Mouse (Mus musculus): Measurements from ENCODE around the gene E130114P18Rik.

Gene E130114P18Rik

DNA sequence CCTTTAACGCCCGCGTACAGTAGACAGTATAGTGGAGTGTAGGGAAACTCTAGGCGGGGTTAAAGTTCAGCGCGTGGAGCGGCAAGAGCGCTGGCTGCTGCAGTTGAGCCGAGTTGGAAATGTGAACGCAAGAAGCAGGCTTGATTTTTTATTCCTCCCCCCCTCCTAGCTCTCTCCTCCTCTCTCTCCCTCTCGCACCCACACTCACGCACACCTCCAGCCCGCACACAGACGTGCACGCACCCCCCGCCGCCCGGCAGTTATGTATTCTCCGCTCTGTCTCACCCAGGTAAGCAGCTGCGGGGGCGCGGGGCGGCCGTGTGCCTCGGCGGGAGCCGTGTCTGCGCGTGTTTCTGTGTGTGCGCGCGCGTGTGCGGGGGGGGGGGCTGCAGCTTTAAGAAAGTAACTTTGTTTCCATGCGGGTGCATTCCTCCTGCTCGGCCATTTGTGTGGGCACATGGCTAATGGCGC, at the start of gene E130114P18Rik:
Gene E130114P18Rik, minus strand, starts transcription at position 373 of the 471 bp plus-strand sequence.
- DNase-seq (ENCODE audit: low spot score in 2 of 2): peak; percentile 67 to 76

DNA sequence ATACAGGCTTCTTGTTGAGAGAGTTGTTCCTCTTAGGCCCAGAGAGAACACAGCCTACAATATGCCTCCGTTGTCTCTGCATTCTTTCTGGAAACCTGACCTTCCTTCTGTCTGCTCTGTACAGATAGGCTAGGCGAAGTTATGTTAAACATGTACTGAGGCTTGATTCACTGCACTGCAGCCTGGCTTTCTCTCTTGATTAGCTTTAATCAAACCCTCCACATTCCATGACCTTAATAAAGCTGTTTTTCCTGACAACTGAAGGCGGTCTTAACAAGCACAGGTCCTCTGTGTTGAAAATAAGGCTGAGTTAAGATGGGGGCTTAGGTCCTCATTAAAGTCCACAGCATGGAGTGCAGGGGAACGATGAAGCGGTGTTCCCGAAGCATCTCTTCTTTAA, 49.2 kb upstream of the E130114P18Rik start:
- no peak for DNase-seq (ENCODE audit: low spot score in 2 of 2)

DNA sequence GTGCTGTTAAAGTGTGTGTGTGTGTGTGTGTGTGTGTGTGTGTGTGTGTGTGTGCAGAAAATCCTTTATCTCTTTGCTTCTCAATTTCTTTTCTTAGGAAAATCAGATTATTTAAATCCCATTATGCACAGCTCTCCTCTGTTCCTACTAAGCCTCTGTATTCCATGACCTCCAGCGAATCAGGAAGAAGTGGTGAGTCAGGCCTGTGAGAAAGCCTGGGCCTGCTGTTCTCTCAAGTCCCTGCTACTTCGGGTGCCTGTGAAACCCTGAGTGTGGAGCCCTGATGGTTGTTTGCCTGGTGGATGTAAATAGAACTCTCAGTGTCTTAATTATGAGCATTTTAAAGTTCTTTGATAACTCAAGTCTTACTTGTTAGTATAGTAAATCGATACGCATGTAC, 48.0 kb upstream of the E130114P18Rik start:
- no peak for DNase-seq (ENCODE audit: low spot score in 2 of 2)

DNA sequence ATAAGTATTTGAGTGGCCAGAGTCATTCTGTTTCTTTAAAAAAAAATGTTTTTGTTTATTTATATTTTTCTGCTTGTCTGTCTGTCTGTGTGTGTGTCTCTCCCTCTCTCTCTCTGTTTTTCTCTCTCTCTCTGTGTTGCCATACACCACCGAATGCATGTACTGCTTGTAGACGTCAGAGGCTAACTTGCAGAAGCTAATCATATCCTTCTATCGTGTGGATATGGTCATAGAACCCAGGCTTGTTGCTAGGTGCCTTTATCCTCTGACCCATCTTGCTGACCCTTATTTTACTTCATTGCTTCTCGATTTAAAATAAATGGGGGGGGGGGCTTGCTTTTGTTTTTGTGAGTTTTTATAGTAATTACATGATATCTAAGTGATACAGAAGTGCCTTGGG, 47.6 kb upstream of the E130114P18Rik start:
- DNase-seq (ENCODE audit: low spot score in 2 of 2): no peak

DNA sequence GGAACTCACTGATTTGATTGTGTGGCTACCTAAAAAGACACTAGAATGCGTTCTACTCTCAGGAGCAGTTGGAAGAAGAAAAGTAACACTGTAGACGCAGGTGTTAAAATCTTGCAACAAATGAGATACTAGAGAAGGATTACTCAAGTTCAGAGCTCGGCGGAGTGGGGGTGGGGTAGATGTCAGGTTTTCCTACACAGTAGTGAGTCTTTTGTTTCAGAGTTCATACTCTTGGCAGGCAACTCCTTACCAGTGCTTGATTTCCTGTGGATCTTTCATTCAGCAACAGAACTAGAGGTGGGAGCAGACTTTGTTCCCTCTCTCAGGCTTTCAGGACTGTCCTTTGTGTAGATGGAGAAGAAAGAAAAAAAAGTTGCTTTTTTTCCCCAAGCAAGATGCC, 46.6 kb upstream of the E130114P18Rik start:
- DNase-seq (ENCODE audit: low spot score in 2 of 2): peak in 1 of 2 experiments; percentile 32

DNA sequence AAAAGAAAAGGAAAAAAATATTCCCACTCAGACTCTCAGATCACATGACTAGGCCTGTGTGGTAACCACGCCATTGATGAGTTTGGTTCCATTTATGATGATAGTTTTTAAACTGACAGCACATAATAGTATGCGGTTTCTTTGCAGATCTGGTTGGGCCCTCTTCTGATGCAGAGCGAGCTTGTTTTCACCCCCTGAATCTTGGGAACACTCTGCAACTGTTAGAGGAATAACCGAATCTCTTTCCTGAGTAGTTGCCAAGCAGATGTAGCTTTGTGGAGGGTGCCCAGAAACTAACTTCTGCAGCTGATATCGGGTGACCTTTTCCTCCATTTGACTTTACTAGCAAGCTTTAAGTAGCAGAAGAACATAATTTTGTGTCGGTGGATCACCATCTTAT, 45.6 kb upstream of the E130114P18Rik start:
- DNase-seq (ENCODE audit: low spot score in 2 of 2): no peak

DNA sequence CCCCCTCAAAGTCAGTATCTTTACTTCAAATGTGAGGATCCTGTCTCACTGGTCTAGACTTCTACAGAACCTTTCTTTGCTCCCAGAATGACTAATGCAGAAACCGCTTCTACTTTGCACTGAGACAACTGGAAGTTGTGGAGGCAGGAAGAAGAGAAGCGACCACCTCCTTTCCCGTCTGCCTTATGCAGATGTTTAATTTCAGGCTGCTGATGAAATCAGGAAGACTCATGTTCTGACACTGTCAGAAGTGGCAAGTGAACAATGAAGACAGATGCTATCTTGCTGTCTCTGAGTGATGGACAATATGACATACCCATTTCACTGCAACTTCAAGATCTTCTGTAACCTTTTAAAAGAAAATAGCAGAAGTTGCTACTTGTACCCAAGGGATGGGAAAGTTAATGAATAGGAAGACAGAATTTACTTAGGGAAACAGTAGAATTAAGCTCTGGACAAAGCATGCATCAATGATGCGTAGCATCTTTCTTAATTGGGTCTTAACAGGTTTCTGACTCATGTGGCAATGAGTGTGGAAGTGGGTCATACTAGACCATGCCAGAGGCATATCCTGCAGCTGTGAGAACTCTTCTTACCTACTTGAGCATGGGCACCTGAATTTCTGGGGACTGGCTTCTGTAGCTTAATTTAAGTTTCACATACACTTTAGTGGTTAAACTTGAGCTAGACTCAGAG, 43.8 kb upstream of the E130114P18Rik start:
- DNase-seq (ENCODE audit: low spot score in 2 of 2): no peak

DNA sequence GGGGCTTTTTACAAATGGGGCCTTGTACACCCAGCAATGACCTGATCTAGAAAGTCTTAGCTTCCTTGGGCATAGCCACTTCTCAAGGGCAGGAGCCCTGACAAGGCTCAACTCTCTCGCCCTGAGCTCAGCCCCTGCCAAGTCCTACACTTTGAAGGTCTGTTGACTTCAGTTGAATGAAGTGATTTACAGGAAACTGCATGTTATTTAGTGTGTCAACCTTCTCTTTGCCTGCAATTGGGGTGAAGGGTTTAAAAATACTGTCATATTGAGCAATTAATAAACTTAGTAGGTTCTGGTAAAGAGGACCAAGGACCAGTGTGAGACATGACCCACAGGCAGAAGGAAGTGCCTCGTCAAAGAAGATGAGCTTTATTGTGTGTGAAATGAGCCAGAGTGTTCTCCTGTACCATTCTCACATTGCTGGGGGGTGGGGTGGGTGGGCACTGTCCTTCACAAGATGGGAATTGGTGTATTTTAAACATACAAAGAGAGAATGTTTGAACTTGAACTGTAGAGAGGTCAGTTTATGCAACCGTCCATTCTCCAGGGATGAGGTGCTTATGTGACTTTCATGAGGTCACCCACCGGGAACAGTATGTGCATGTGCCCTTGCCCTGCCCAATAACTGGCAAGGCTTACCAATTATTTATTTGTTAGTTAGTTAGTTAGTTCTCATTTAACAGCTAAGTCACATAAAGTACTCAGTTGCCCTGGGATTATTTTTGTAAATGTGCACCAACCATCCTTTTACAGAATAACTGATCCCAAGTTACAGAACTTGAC, 42.8 kb upstream of the E130114P18Rik start:
- DNase-seq (ENCODE audit: low spot score in 2 of 2): no peak

DNA sequence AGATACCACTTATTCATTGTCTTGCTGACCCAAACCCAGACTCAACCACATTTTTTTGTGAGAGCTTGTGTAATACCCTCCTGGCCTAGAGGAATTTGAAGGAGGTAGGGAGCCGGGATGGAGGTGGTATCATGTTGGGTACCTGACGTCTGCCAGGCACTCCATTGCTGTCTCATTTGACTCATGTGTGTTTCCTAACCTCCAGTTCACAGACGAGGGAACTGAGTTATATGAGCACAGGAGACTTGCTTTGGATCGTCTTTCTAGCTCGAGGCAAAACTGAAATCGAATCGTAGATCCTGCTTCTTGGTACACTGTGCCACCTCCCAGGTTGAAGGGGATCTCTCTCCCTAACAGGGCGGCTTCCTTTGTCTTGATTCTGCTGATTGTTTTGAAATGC, 41.2 kb upstream of the E130114P18Rik start:
- no peak for DNase-seq (ENCODE audit: low spot score in 2 of 2)

DNA sequence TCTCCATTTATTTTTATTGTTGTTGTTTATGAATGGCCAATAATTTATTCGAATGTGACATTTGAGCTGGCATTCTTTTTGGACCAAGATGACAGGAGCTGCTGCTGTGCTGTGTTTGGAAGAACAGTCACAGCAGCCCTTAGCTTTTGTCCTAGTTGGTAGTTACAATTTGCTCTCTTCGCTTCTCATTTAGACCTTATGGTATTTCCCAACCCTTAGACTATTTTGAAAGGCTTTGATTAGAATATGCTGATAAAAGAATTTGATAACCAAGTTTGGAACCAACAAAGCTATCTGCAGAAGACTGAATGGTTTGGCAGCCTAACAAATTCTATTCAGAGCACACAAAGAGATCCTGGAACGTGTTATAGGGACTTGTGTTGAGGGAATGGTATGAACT, 40.6 kb upstream of the E130114P18Rik start:
- no peak for DNase-seq (ENCODE audit: low spot score in 2 of 2)

DNA sequence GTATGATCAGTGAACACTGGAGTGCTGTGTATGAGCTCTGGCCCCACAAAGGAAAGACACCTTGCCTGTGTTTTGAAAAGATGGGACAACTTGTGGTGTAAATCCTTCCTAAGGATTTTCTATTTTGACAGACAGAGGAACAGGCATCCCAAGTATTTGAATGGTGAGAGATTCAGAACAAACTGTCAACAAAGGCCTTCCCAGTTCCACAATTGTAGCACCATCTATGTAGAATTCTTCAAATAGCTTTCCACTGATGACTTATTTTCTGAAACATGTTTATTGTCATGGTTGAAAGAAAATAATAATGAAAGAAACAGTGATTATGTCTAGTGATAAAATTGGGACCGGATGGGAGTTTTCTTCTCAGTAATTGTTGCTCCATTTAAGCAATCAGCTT, 39.9 kb upstream of the E130114P18Rik start:
- no peak for DNase-seq (ENCODE audit: low spot score in 2 of 2)

DNA sequence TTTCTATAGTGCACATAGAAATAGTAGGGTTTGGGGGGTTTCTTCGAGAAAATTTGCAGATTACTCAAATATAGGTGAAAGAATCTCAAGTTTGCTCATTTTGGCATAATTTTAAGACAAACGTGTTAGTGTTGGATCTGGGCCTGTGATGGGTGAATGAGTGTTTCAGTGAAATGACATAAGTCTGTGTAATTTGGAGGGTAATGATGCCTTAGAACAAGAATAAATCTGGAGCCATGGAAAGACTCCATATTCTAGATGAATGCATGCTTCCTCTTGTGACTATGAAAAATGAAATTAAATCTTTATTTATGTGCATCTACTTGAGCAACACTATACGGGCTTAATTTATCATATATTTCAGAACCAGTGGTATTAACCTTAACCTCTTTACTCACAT, 38.9 kb upstream of the E130114P18Rik start:
- DNase-seq (ENCODE audit: low spot score in 2 of 2): no peak

DNA sequence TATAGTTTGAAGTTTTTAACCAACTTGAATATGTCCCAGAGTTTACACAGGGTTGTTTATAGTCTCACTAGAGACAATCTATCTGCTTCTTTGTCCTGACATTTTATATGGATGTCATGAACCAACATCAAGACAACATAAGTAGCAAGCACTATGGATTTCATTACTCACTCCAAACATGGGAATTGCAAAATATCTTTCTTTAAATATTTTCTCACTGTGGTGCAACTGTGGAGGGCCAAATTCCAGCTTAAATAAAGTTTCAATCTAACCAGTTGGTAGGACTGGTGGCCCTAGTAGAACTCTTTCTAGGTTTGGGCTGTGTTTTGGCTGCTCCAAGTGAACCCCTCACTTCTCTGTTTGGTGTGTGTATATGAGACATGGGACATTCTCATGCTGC, 38.1 kb upstream of the E130114P18Rik start:
- no peak for DNase-seq (ENCODE audit: low spot score in 2 of 2)

DNA sequence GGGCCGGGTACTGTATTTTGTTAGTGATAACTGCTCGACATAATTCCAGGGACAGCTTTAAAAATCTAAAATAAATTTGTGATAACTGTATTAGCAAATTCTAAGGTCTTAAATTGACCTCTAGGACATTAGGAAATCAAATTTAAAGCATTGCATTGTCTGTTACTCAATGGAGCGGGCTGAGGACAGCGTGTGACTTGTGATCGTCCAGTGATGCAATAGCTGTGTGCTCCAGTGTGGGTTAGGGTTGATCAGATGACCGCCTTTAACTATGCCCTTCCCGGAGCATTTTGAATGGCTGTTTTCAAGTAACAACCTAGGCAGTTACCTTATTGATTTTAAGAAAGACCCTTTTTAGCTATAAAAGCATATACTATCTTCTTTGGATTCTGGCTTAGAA, 36.6 kb upstream of the E130114P18Rik start:
- no peak for DNase-seq (ENCODE audit: low spot score in 2 of 2)

DNA sequence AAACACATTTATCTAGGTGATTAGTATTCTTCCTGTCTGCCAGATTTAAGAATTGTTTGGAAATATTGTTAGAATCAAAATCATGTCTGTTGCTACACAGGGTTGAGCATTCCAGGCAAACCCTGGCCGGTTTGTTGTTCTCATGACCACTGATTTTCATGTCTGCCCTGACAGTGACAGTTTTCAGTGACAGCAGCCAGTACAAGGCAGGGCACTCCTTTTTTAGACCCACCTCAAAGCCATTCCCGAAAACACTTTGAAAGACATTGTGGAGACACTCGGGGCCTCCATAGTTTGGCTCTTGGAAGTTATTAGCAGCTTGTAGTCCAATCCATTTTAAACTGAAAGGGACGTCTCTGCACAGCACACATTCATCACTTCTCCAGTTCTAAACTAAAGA, 36.1 kb upstream of the E130114P18Rik start:
- no peak for DNase-seq (ENCODE audit: low spot score in 2 of 2)

DNA sequence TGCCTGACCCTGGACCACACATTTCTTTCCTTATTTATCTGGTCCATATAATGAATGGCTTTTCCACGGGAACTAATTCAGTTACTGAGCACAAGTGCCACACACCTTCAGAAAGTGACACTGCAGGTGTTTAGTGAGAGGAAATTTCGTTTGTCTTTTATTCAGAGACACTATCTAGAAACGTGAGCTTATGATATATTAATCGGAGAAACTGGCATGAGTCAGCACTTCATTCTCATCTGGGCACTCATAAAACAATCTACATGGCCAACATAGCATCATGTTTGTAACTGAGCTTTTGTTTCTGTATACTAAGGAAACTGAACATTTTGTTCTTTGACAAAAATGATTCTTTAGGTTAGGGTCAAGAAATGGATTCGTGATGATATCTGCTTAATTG, 35.2 kb upstream of the E130114P18Rik start:
- DNase-seq (ENCODE audit: low spot score in 2 of 2): no peak

DNA sequence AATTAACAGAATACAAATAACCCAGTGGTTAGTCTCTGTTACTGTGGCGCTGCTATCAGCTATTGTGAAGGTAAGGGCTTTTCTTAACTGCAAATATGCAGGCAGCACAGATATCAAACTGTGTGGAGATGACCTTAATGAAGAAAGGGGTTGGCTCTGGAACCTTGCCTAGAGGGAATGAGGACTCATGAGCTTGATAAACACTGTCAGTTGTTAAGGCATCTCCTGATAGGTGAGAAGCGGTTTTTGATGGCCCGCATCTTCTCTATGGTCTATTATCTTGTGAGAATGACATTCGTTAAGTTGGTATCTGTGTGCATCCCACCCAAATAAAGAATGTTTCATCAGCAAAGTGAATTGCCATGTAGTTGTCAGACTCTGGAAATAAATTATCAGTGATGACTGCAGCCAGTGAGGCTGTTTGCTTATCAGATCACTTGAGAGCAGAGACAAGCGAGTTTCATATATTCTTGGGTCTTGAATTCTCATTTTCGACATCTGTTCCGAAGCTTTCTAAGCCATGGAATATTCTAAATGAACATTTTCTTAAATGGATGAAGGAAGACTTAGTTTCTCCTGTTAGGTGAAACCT, 32.6 kb upstream of the E130114P18Rik start:
- no peak for DNase-seq (ENCODE audit: low spot score in 2 of 2)

DNA sequence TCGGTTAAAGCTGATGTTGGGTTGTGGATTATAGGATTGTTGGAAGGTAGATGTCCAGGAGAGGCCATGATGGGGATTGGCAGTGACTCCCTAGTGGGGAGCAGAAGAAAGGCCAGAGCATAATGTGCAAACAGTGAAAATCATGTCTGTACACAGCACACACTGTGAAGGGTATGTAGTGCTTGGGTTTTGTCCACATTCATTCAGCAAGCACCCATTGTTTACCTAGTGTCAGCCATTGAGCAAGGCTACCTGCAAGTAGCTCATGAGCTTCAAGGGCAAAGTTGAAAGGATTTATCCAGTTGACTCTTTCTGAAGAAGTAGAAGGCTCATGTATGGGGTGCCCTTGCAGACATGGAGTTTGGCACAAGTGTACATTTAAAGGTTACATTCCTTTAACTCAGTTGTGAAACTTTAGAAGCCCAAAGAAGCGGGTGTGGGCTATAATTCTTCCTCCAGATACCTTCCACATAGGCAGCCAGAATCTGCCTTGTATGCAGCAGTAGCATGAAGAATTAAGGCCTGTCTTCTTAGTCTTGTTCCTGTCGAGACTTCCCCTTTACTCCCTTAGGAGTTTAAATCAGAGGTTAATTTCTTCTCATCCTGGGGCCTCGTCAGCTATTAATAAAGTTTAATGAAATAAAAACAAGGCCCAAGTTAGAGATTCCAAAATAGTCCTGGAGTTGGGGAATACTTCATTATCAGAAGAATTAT, 31.9 kb upstream of the E130114P18Rik start:
- DNase-seq (ENCODE audit: low spot score in 2 of 2): no peak

DNA sequence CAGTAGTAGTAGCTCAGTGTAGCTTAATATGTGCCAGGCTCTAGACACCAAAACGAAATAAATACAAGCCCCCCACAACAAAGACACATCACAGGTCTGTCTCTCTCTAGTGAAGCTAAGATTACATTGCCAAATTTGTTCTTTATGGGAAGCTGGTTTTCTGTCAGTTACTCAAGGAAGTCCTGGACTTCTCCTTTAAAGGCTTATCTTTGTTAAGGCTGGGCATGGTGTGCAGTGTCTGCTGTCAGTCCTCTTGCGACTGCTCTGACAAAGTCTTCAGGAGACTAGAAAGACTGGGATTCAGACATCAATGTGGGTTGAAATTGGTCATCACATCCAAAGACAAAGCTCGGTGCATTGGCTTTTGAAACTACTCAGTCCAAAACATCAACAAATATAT, 31.0 kb upstream of the E130114P18Rik start:
- DNase-seq (ENCODE audit: low spot score in 2 of 2): no peak

DNA sequence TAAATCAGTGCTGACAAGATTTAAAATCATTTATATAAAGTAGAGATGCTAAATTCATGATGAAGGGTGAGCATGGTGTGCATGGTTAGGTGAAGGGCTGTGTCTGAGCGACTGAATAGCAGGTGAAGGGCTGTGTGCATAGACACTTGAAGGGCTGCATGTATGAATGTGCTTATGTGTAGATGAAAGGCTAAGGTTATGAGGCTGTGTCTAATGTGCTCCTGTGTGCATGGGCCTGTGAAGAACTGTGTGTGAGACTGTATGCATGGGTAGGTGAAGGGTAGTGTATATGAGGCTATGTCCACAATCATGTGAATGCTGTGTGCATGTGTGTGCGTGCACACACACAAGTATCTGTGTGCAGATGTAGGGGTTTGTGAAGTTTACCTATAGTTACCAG, 29.0 kb upstream of the E130114P18Rik start:
- DNase-seq (ENCODE audit: low spot score in 2 of 2): no peak

DNA sequence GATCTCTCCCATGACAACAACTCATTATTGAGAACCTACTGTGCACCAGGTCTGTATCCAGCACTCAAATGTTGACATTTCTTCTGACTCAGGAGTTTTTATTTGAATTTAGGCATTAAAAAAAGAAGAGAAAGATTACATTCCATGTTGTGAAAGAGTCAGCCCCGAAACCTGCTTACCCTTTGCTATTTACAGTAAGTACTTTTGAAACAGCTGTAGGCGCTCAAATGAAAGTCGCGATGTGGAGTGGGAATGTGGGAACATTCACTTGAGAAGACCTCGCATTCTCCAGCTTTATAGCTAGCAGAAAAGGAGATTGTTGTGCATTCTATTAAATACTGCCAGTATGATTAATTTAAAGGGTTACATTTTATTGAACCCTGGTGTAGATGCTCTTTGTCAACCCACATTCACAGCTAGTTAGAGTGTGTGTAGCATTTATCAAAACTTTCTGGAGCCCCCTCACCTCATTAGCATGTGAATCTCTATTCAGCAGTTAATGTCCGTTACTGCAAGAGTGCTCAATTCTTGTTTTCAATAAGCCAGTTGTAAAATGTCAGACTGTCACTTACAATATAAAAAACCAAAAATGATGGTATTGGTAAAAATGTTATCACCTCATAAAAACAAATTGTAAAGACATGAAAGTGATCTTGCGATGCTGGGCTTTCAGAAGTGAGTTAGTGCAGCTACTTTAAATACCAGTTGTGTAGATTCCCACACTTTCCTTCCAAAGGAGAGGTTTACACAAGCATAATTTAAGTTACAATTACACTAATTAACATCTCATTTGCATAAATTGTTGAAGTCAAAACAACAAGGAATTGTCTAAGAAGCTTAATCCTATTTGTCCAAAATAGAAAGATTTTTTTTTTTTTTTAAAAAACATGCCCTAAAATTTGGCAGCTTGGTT, 28.3 kb upstream of the E130114P18Rik start:
- no peak for DNase-seq (ENCODE audit: low spot score in 2 of 2)
